Mouse (Mus musculus) heart, embryonic 14.5 days (tissue): ENCODE measurements around the gene Miox. TPM values are rescaled to one million over a fixed set of nuclear protein-coding genes. Genes with fewer than 3 reads are reported as not detected.

Source experiments
- ATAC-seq: fragments of 200-750 bp; cut with Nextera tagmentation; 2 replicates; pipeline ENCODE4 v1.8.0; 2017; ENCODE audit warnings: low read depth, moderate TSS enrichment; ENCODE audit not compliant: insufficient number of reproducible peaks, insufficient read depth, low FRiP score
- H3K27ac ChIP-seq, 2 experiments: fragments of 200-500 bp in 1 of 2; fragments of 300-500 bp in 1 of 2; sonication (generic) in 1 of 2; replicated peaks in 1 of 2; 2 replicates each; pipeline ENCODE4 v1.5.1; 2012 to 2014; ENCODE audit warnings: low read depth in 2 of 2, low read length in 2 of 2, control low read depth in 1 of 2, mild to moderate bottlenecking in 1 of 2, mixed read lengths in 1 of 2; ENCODE audit not compliant: control insufficient read depth in 1 of 2, insufficient read depth in 1 of 2
- H3K27me3 ChIP-seq: fragments of 300-500 bp; sonication (generic); 2 replicates; pipeline ENCODE4 v1.6.1; 2014; ENCODE audit warnings: mild to moderate bottlenecking, low read length, control low read depth; ENCODE audit not compliant: control insufficient read depth, insufficient read depth
- H3K36me3 ChIP-seq: fragments of 300-500 bp; sonication (generic); 2 replicates; pipeline ENCODE4 v1.6.1; 2014; ENCODE audit warnings: mild to moderate bottlenecking, control low read depth, low read length, mixed read lengths; ENCODE audit not compliant: control insufficient read depth, insufficient read depth
- H3K4me1 ChIP-seq, 2 experiments: fragments of 200-500 bp in 1 of 2; fragments of 300-500 bp in 1 of 2; sonication (generic) in 1 of 2; 2 replicates each; pipeline ENCODE4 v1.6.1; 2012 to 2014; ENCODE audit warnings: low read length in 2 of 2, control low read depth in 1 of 2, mixed read lengths in 1 of 2; ENCODE audit not compliant: control insufficient read depth in 2 of 2, insufficient read depth in 2 of 2
- H3K4me2 ChIP-seq: fragments of 300-500 bp; sonication (generic); 2 replicates; pipeline ENCODE4 v1.6.1; 2014; ENCODE audit warnings: mild to moderate bottlenecking, low read length
- H3K4me3 ChIP-seq, 2 experiments: fragments of 200-500 bp in 1 of 2; fragments of 300-500 bp in 1 of 2; sonication (generic) in 1 of 2; 2 replicates each; pipeline ENCODE4 v1.5.1; 2012 to 2014; ENCODE audit warnings: low read length in 2 of 2, mild to moderate bottlenecking in 2 of 2, control low read depth in 1 of 2, low read depth in 1 of 2, moderate library complexity in 1 of 2; ENCODE audit not compliant: control insufficient read depth in 1 of 2, insufficient read depth in 1 of 2
- H3K9ac ChIP-seq: fragments of 300-500 bp; sonication (generic); 2 replicates; pipeline ENCODE4 v1.6.1; 2014; ENCODE audit warnings: mild to moderate bottlenecking, low read length
- H3K9me3 ChIP-seq: fragments of 300-500 bp; sonication (generic); 2 replicates; pipeline ENCODE4 v1.6.1; 2016; ENCODE audit warnings: low read length, control low read depth; ENCODE audit not compliant: control insufficient read depth
- WGBS: fragments of 180-500 bp; shearing (Covaris S2); extraction: QIAGEN DNeasy Blood & Tissue Kit; methylation state at CpG from one replicate; pipeline ENCODE4 v1.1.7; 2014; 5-methylcytosine and 5-hydroxymethylcytosine counted together
- polyA plus RNA-seq: library from polyadenylated mRNA; unstranded; fragments of >200 nt; fragmentation: Nextera tagmentation; extraction: Ambion mirVana; gene quantifications from 2 replicates; pipeline ENCODE4 v1.2.1, GENCODE M21; 2014

The Miox gene
- polyA plus RNA-seq, 1 experiment from 2014 or later, result not detected

DNA sequence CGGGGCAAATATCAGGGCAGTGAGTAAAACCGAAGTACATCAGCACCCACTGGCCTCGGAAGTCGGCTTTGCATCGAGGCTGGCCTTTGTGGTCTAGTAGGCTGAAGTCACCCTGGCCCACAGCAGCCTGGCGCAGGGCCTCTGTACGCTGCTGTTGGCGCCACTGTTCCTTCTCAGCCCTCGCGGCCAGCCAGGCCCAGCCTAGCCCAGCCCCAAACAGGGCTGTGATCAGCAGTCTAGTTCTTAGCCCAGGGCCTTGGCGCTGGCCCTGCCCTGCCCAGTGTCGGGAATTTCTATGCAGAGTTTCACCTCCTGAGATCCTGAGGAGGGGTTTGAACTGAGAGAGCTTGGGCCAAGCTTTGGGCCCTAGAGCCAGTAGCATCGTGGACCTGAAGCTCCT lies 37.9 kb downstream of the Miox start:
- Histone ChIP-seq H3K9ac (no peak overlapping the region), H3K4me1 (peaks cover 6 to 14% of the 10 kb centered on the region in 2 experiments; a peak in 3 of 4 replicates), H3K9me3 (no peaks in the 10 kb centered on the region), H3K4me2 (no peak overlapping the region), H3K36me3 (peaks cover 58% of the 10 kb centered on the region), H3K4me3 (no peak overlapping the region), H3K27me3 (peaks cover 12% of the 10 kb centered on the region), H3K27ac (no peak overlapping the region)
- ATAC-seq, result no peak
- 89% methylated on average over 13 of the region's 13 CpGs for WGBS

DNA sequence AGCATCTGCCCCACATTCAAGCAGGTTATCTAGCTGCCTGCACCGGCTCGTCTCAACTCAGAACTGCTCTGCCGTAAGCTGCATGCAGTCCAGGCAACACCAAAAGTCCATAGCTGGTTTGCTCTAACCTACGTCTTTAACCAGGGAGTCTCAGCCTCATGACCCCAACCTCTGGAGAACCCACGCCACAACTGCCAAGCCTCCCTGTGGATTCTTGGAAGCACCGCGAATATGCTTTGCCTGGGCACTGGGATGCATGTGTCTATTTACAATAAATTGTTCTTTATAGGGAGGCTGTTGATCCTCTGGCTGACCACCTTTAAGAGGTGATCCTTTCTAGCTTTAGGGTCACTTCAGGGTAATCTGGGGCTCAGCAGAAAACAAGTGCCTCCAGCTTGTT lies 38.3 kb downstream of the Miox start:
- peak overlapping the region; percentile 84; the same call in 1 of the 2 replicates for H3K9ac ChIP-seq
- peak overlapping the region; percentile 93 for H3K4me2 ChIP-seq
- H3K4me3 ChIP-seq, result peak overlapping the region in 1 of 2 experiments; percentile 77; a peak in 2 of 4 replicates
- peaks cover 9 to 14% of the 10 kb centered on the region in 2 experiments; a peak in 3 of 4 replicates for H3K4me1 ChIP-seq
- H3K9me3 ChIP-seq, result no peaks in the 10 kb centered on the region
- H3K36me3 ChIP-seq, result peaks cover 53% of the 10 kb centered on the region
- peaks cover 17% of the 10 kb centered on the region for H3K27me3 ChIP-seq
- ATAC-seq, result no peak
- H3K27ac ChIP-seq, result peak overlapping the region in 1 of 2 experiments; percentile 93; a peak in 1 of 4 replicates
- 80% methylated on average over 7 of the region's 7 CpGs for WGBS

DNA sequence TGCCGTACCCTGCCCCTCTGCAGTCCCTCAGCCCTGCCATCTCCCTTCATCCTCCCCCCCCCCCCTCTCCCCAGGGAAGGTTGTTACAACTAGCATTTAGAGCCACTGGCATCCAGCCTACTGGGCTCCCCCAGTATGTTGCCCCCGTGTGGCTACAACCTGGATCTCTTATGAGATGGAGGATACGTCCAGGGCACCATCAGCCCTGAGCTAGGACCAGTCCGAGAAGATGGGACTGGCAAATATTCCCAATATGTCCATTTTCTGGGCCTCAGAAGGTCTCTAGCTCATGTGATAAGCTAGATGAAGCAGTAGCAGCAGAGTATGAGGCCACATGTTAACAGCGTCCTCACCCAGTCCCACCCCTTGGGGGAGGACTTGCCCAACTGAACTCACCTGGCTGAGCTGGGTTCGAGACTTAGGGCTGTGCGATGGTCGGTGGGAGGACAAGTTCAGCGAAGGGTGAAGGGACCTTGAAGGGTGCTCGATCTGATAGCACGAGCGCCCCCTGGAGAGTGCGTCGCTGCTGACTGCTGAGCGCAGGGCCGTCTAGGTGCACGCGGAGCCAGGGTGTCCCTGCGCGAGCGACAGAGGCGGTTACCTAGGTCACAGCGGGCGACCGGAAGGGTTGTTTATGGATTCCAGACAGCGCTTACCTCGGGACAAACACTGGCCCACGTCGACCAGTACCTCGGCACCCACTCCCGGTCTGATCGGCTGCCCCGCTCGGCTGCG lies 39.0 kb downstream of the Miox start:
- Histone ChIP-seq H3K4me3 (peak overlapping the region; percentile 59 to 77), H3K27ac (peak overlapping the region; percentile 82 to 93), H3K4me2 (peak overlapping the region; percentile 93), H3K27me3 (peaks cover 24% of the 10 kb centered on the region), H3K9ac (peak overlapping the region; percentile 84), H3K36me3 (peaks cover 47% of the 10 kb centered on the region), H3K9me3 (no peaks in the 10 kb centered on the region), H3K4me1 (peaks cover 10 to 14% of the 10 kb centered on the region in 2 experiments; a peak in 3 of 4 replicates)
- WGBS, result 1% methylated on average over 35 of the region's 35 CpGs
- peak; percentile 77 for ATAC-seq

DNA sequence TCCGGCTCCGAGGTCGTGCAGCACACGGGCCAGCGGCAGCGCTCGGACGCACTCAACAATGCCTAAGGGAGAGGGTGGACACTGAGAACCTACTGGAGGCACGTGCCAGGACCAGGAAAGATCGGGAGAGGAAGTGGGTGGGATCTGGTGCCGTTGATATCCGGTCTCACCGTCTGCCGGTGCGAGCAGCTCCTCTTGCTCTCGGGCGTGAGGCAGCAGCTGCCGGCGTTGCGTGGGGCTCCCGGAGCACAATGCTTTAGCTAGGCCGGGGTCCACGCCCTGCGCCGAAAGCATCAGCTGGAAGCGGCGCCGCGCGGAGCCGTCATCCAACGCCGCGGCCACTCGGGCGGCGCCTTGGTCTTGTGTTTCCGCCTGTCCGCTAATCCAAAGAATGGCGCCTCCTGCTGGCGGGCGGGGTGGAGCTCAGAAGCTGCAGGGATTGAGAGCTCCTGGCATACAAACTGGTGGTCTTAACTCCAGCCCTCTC lies 39.6 kb downstream of the Miox start, which contains the start of gene Sco2:
Gene Sco2 (minus strand): TSS at position 85 of the 487 bp plus-strand sequence.
- Histone ChIP-seq H3K4me1 (peaks cover 16 to 20% of the 10 kb centered on the region in 2 experiments; a peak in 3 of 4 replicates), H3K9me3 (no peaks in the 10 kb centered on the region), H3K27ac (peak within 1 kb of the TSS; percentile 82 to 93), H3K4me2 (peak within 1 kb of the TSS; percentile 93), H3K9ac (peak within 1 kb of the TSS; percentile 84), H3K36me3 (peaks cover 41% of the 10 kb centered on the region), H3K4me3 (peak within 1 kb of the TSS; percentile 59 to 77), H3K27me3 (peaks cover 30% of the 10 kb centered on the region)
- 0% methylated on average over 39 of the region's 42 CpGs for WGBS
- ATAC-seq, result peak; percentile 71

DNA sequence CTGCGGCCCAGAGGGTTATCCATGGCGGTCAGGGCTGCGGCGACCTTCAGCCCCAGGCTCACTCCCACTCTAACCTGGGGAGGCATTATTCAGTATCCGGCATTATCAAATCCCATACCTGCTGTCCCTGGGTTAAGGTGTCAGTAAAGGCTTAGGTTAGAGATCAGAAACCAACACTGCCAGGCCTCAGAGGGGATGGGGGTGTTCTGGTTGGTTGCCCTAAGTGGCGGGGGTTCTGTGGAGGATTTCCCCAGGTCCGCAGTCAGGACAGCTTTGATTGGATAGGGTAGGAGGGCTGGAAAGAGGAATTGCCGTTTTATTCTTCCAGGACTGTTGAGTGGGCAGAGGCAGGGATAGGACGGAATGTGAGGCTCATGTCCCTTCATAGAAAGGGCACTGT lies 40.1 kb downstream of the Miox start:
- H3K9ac ChIP-seq, result peak overlapping the region; percentile 84
- H3K9me3 ChIP-seq, result no peaks in the 10 kb centered on the region
- peaks cover 35% of the 10 kb centered on the region for H3K36me3 ChIP-seq
- H3K4me2 ChIP-seq, result peak overlapping the region; percentile 93
- H3K27ac ChIP-seq, result peak overlapping the region; percentile 18 to 93; a peak in 3 of 4 replicates
- ATAC-seq, result no peak
- 43% methylated on average over 9 of the region's 9 CpGs for WGBS
- peak overlapping the region; percentile 59 to 77 for H3K4me3 ChIP-seq
- H3K27me3 ChIP-seq, result peaks cover 35% of the 10 kb centered on the region
- H3K4me1 ChIP-seq, result peaks cover 21 to 24% of the 10 kb centered on the region in 2 experiments

DNA sequence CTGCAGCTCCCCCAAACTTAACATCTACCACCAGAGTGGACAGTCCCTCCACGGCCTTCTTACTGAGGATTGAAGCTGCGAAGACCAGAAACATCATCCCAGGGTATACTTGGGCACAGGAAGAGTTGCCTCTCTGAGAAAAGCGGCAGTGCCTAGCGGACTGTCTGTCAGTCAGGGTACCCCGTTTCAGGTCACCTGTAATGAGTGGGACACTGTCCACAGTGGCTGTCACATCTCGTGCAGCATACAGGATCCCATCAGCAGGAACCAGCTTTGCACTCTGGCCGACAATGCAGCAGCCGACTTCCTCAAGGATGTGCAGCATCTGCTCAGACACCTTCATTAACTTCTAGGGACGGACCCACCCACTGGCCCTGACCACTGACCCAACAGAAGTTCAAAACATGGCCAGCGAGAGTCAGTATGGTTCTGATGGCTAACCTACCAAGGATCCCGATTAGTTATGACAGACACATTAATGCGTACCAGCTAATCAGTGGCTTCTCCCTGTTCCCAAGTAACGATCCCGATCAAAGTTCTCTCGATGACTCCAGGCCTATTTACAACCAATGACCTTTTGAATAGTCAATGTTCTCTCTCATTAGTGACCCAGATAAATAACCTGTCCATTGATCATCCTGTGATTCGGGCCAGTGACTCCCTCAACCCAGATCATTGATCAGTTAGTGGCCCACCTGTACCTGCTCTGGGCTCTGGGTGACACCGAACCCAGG lies 40.8 kb downstream of the Miox start:
- Histone ChIP-seq H3K9ac (no peak overlapping the region; the same call in 1 of the 2 replicates), H3K27me3 (peaks cover 41% of the 10 kb centered on the region), H3K4me2 (no peak overlapping the region), H3K9me3 (no peaks in the 10 kb centered on the region), H3K27ac (no peak overlapping the region), H3K4me3 (no peak overlapping the region), H3K36me3 (peaks cover 29% of the 10 kb centered on the region), H3K4me1 (peaks cover 25 to 27% of the 10 kb centered on the region in 2 experiments)
- no peak for ATAC-seq
- 93% methylated on average over 17 of the region's 17 CpGs for WGBS

DNA sequence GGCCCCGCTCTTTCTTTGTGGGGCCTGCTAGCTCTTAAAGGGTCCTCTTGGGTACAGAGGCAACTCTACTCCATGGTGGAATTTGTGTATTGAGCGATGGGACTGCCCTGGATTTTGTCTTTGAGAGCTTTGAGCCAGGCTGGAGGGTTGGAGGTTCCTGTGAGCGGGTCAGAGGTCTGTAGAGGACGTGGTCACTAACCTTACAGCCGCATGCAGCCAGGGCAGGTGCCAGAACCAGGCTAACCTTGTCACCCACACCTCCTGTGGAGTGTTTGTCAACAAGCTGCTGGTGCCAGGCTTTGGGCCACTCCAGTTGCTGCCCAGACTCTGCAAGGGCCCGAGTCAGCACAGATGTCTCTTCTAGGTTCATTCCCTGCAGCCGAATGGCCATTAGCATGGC lies 41.8 kb downstream of the Miox start:
- Histone ChIP-seq H3K9me3 (no peaks in the 10 kb centered on the region), H3K36me3 (peaks cover 18% of the 10 kb centered on the region), H3K9ac (no peak overlapping the region), H3K4me2 (no peak overlapping the region), H3K27me3 (peaks cover 47% of the 10 kb centered on the region), H3K4me1 (peaks cover 25 to 27% of the 10 kb centered on the region in 2 experiments), H3K4me3 (no peak overlapping the region), H3K27ac (no peak overlapping the region)
- no peak for ATAC-seq
- 73% methylated on average over 7 of the region's 7 CpGs for WGBS
